Mouse (Mus musculus): ENCODE results near the gene Grin2c. TPM values are rescaled to one million over a fixed set of nuclear protein-coding genes. Genes with fewer than 3 reads are reported as not detected.

Gene Grin2c
- polyA plus RNA-seq, 1 experiment = 0.01 TPM

DNA sequence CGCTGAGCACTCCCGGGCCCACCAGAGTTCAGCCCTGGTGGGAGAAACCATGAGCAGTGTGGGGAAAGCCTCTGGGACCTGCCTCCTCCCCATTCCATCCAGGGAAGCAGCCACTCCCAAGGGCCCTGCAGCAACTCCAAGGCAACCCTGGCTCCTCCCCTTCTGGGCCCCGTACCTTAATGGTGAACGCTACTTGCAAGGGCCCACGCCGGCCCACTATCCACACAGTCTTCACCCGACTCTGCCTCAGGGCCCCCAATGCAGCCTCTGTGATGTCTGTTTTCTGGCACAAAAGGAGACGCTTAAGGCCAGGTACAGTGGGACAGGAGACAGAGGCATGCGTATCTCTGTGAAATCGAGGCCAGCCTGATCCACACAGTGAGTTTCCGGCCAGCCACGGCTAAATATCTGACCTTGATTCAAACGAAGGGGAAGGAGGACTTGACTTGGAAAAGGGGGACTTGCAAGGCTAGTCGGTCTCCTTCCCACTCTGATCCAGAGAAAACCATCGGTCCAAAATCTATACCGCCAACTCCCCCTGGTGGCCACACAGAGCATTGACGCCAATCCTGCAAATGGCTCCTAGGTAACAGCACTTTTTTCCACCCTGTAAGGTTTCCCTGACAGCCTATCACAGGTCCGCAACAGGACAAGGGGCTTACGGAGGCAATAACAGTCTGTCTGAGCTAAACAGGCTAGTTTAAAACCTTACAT, 3.3 kb upstream of the Grin2c start:
- TF ChIP-seq TAL1 (IDR thresholded peaks at IDR 0.05; ENCODE audit: low read length) = no peak
- H3K4me1 ChIP-seq (ENCODE audit: control insufficient read depth) = peaks cover 6% of the 10 kb centered on the region
- H3K36me3 ChIP-seq (ENCODE audit: control insufficient read depth) = peaks cover 34% of the 10 kb centered on the region; the same call in 1 of the 2 replicates
- peaks cover 30% of the 10 kb centered on the region for H3K27me3 ChIP-seq (ENCODE audit: control insufficient read depth)
- H3K9me3 ChIP-seq (ENCODE audit: control insufficient read depth, low read length) = no peaks in the 10 kb centered on the region
- no peak overlapping the region for H3K4me3 ChIP-seq (replicated peaks)

DNA sequence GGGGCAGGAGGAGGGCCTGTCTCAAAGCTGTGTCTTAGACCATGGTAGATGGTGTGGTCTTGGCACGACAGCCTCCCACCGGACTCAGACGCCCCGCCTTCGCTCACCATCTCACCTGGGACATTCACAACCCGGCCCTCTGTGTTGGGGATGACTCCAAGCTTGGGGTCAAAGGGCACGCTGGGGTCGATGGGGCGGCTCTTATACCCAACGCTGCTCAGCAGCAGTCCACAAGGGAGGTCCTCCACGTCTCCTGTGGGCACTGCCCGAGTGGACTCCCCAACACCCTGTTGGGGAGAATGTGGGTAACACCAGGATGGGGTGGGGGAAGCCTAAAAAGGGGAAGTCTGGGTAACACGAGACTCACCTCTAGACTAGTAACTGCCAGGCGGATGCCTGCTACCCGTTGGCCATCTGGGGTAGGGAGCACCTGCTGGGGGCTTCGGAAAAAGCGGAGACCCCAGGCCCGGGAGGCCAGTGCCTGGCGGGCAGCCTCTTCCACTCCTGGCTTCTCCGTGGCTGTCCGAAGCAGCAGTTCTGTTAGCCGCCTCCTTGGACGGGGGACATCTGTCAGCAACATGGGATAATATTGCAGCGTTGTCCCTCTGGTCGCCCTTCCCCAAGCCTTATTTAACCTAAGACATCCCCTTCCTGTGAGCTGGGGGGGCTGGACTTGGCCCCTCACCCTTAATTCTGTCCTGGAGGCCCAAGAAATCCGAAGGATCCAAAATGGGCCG, 2.5 kb upstream of the Grin2c start:
- TF ChIP-seq TAL1 (IDR thresholded peaks at IDR 0.05; ENCODE audit: low read length) = no peak
- TF ChIP-seq GATA1 (IDR thresholded peaks at IDR 0.05; ENCODE audit: low read length) = no peak
- Histone ChIP-seq H3K9me3 (ENCODE audit: control insufficient read depth, low read length) (no peaks in the 10 kb centered on the region), H3K4me3 (replicated peaks) (no peak overlapping the region), H3K4me1 (ENCODE audit: control insufficient read depth) (peaks cover 6% of the 10 kb centered on the region), H3K36me3 (ENCODE audit: control insufficient read depth) (peaks cover 34% of the 10 kb centered on the region; the same call in 1 of the 2 replicates), H3K27me3 (ENCODE audit: control insufficient read depth) (peaks cover 38% of the 10 kb centered on the region)

DNA sequence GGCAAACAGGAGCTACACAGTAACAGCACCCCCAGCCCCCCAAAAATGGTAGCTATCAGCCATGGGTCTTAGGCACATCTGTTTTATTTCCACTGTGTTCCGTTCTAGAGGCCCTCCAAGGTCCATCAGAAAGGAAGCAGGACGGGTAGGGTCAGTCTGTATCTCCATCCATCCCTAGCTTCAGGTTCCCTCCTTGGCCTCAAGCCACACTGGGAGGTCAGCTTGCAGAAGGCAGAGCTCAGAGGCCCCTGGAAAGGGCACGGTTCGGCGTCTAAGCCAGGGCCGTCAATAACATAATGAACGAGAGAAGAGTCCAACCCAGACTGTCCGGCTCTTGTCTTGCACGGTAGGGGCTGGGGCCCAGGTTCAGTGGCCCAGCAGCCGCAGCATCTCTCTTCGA, 915 bp upstream of the Grin2c start:
- peaks cover 34% of the 10 kb centered on the region; the same call in 1 of the 2 replicates for H3K36me3 ChIP-seq (ENCODE audit: control insufficient read depth)
- no peak for TF ChIP-seq GATA1 (IDR thresholded peaks at IDR 0.05; ENCODE audit: low read length)
- no peak for TF ChIP-seq TAL1 (IDR thresholded peaks at IDR 0.05; ENCODE audit: low read length)
- no peaks in the 10 kb centered on the region for H3K9me3 ChIP-seq (ENCODE audit: control insufficient read depth, low read length)
- peaks cover 49% of the 10 kb centered on the region for H3K27me3 ChIP-seq (ENCODE audit: control insufficient read depth)
- peaks cover 6% of the 10 kb centered on the region for H3K4me1 ChIP-seq (ENCODE audit: control insufficient read depth)
- no peak overlapping the region for H3K4me3 ChIP-seq (replicated peaks)

DNA sequence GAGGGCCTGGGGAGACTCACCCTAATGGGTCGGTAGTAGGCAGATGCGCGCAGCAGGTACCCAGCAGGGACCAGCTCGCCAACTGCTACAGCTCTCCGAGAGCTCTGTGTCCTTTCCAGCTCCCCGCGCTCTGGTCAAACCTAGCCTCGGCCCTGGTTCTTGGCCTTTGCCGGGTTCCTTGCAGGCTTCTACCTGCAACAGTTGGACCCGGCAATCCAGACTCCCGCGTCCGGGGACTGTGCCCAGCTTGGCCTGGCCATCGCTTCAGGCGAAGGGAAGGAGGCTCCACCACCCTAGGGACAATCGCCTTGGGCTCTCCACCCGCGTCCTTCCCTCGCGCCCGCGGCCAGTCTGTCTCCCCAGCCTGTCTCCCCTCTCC, 654 bp downstream of the Grin2c start:
- peaks cover 62% of the 10 kb centered on the region for H3K27me3 ChIP-seq (ENCODE audit: control insufficient read depth)
- H3K4me3 ChIP-seq (replicated peaks) = no peak overlapping the region
- TF ChIP-seq GATA1 (IDR thresholded peaks at IDR 0.05; ENCODE audit: low read length) = no peak
- no peak for TF ChIP-seq TAL1 (IDR thresholded peaks at IDR 0.05; ENCODE audit: low read length)
- no peaks in the 10 kb centered on the region for H3K9me3 ChIP-seq (ENCODE audit: control insufficient read depth, low read length)
- peaks cover 6% of the 10 kb centered on the region for H3K4me1 ChIP-seq (ENCODE audit: control insufficient read depth)
- peaks cover 24% of the 10 kb centered on the region; the same call in 1 of the 2 replicates for H3K36me3 ChIP-seq (ENCODE audit: control insufficient read depth)

DNA sequence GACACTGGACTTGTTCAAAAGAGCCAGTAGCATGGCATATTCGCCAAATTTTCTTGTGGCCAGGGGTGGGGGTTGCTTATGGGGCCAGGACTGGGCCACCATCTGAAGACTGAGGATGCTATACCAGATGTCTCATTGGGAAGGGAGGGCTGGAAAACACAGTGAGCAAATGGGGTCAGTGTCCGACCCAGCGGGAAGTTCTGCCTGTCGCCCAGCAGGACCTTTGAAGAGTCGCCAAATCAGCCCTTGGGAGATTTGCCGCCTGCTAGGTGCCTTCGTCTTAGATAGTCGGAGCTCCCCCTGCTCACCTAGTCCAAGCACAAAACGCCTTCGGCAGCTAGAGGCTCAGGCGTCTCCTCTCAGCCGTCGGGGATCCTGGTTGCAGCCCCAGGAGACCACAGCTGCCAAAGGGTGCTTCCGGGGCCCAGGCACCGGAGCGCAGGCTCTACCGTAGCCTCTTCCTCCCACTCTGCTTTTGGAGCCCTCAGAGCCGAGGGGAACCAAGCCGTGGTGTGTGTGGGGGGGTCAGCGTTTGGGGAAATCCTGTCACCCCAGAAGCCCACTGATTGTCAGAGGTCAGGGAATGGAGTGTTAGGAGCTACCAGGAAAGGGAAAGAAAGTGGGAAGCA, 1.2 kb downstream of the Grin2c start:
- H3K4me1 ChIP-seq (ENCODE audit: control insufficient read depth) = peaks cover 6% of the 10 kb centered on the region
- TF ChIP-seq TAL1 (IDR thresholded peaks at IDR 0.05; ENCODE audit: low read length) = no peak
- no peak for TF ChIP-seq GATA1 (IDR thresholded peaks at IDR 0.05; ENCODE audit: low read length)
- H3K36me3 ChIP-seq (ENCODE audit: control insufficient read depth) = peaks cover 19% of the 10 kb centered on the region; the same call in 1 of the 2 replicates
- no peak overlapping the region for H3K4me3 ChIP-seq (replicated peaks)
- peaks cover 62% of the 10 kb centered on the region for H3K27me3 ChIP-seq (ENCODE audit: control insufficient read depth)
- H3K9me3 ChIP-seq (ENCODE audit: control insufficient read depth, low read length) = no peaks in the 10 kb centered on the region

DNA sequence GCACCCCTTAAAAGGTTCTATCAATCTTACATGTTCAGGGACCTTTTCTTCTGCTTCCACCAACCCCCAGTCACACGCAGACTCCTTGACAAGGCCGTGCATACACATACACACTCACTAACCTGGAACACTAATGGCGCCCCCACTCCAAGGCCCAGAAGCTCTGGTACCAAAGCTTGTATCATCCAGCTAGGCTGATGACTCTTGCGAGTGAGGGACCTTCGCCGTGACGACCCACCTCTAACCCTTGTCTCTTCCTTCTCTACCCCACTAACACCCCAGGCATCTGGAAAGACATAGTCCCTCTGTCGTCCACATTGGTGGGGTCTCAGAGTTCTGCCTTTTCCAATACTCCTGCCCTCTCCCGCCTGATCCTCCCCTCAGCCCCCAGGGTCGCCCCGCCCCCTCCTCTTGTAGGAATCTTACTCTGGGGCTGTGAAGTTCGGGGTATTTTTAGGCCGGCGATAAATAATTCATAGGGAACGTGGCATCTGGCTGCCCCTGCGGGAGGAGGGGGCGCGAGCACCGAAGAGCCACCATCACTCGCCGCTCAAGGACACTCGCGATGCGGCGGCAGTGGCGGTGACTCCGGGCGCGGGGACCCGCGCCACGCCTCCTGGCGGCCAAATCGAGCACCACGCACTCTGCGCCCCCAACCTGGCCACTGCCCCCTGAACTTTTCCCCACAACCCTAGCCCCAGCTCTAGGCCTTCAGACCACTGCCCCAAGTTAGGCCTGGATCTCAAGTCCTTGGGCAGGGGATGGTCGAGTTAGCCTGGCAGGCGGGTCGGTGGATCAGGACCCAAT, 2.0 kb downstream of the Grin2c start:
- no peaks in the 10 kb centered on the region for H3K9me3 ChIP-seq (ENCODE audit: control insufficient read depth, low read length)
- peaks cover under 1% of the 10 kb centered on the region; the same call in 1 of the 2 replicates for H3K4me1 ChIP-seq (ENCODE audit: control insufficient read depth)
- peaks cover 16% of the 10 kb centered on the region; the same call in 1 of the 2 replicates for H3K36me3 ChIP-seq (ENCODE audit: control insufficient read depth)
- H3K27me3 ChIP-seq (ENCODE audit: control insufficient read depth) = peaks cover 70% of the 10 kb centered on the region
- TF ChIP-seq TAL1 (IDR thresholded peaks at IDR 0.05; ENCODE audit: low read length) (no peak), GATA1 (IDR thresholded peaks at IDR 0.05; ENCODE audit: low read length) (no peak)
- H3K4me3 ChIP-seq (replicated peaks) = no peak overlapping the region

DNA sequence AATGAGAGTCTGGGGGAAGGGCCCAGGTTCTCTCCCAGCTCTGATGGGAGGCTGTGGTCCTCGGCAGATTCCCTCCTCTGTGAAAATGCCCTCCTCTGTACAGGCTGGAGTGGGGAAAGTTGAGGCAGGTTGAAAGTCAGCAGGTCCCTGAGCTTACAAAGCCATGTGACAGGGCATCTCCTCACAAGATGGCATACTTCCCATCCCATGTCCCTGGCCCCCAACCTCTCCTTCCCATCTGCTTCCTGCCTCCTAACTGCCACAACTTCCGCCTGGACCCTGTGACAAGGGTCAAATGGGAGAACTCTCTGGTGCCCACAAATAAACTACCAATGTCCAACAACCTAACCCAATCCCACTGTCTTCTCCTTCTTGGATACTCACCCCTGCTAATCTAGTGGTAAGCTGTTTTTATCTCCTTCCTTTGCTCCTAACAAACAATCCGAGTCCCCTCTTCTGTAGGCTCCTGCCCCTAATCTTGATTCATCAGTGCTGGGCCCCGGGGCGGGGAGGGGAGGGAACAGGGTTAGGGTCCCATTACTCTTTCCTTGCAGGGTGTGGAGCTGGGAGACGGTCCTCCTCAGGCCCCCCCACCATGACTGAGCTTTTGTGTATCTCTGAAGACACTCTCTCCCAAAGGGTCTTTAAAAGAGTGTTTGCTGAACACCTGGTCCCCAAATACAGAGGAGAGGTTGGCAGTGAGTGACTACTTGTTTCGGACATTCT, 2.7 kb downstream of the Grin2c start:
- no peaks in the 10 kb centered on the region for H3K9me3 ChIP-seq (ENCODE audit: control insufficient read depth, low read length)
- H3K27me3 ChIP-seq (ENCODE audit: control insufficient read depth) = peaks cover 70% of the 10 kb centered on the region
- no peak overlapping the region for H3K4me3 ChIP-seq (replicated peaks)
- TF ChIP-seq GATA1 (IDR thresholded peaks at IDR 0.05; ENCODE audit: low read length) = no peak
- TF ChIP-seq TAL1 (IDR thresholded peaks at IDR 0.05; ENCODE audit: low read length) = no peak
- H3K4me1 ChIP-seq (ENCODE audit: control insufficient read depth) = no peaks in the 10 kb centered on the region
- peaks cover 13% of the 10 kb centered on the region; the same call in 1 of the 2 replicates for H3K36me3 ChIP-seq (ENCODE audit: control insufficient read depth)

DNA sequence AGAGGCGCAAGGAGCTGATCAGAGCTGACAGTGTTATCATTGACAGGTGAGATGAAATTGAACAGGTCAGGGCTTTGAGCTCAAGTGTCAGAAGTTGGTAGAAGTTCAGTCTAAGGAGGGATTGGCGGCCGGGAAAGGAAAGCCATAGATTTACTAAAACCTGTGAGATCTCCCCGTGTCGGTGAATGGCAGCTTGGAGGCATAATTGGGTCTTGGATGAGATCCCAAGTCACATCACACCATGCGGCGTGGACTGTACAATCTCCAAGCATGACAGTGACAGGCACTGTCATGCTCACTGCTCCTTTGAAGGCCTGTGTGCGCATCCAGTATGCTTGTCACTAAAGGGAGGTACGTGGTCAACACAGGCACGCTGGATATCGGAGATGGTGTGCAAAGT, 4.1 kb downstream of the Grin2c start:
- peaks cover under 1% of the 10 kb centered on the region; the same call in 1 of the 2 replicates for H3K36me3 ChIP-seq (ENCODE audit: control insufficient read depth)
- peaks cover 2% of the 10 kb centered on the region; the same call in 1 of the 2 replicates for H3K9me3 ChIP-seq (ENCODE audit: control insufficient read depth, low read length)
- H3K27me3 ChIP-seq (ENCODE audit: control insufficient read depth) = peaks cover 69% of the 10 kb centered on the region
- no peak for TF ChIP-seq GATA1 (IDR thresholded peaks at IDR 0.05; ENCODE audit: low read length)
- TF ChIP-seq TAL1 (IDR thresholded peaks at IDR 0.05; ENCODE audit: low read length) = no peak
- H3K4me3 ChIP-seq (replicated peaks) = no peak overlapping the region
- H3K4me1 ChIP-seq (ENCODE audit: control insufficient read depth) = peaks cover 2% of the 10 kb centered on the region

Measured in erythroblast, embryonic 14.5 days (primary cell).